28 mouse cellular contexts compared by ENCODE assay signal in genomic region chr14:76425422-76425821, GRCm38 (mm10). TPM values are rescaled to one million over a fixed set of nuclear protein-coding genes. Genes with fewer than 3 reads are reported as not detected.
A peak's percentile ranks its signal among the peaks of the same experiment; 100 is the strongest.
DNase-seq lines count a peak whose midpoint lies in the region; ATAC-seq and TF ChIP-seq lines count a peak whose summit lies in the region.
"Had no signal": no experiment of that assay in that cellular context is flagged by ENCODE, and none has a peak within 500 bp of the region (broad histone marks: within the 10 kb centered on the region; RNA-seq: fewer than 3 reads in every experiment).

No protein-coding gene starts in this region.

- no peak for TF ChIP-seq POLR2A in ES-Bruce4 (IDR thresholded peaks at IDR 0.05; ENCODE audit: insufficient read depth, low read length)

- TF ChIP-seq CTCF in ES-Bruce4 (IDR thresholded peaks at IDR 0.05; ENCODE audit: low read depth, low read length) = peak; percentile 60

- no peak overlapping the region for H3K4me3 ChIP-seq in hindbrain, embryonic 12.5 days
- no peak overlapping the region for H3K4me3 ChIP-seq in hindbrain, embryonic 10.5 days
- H3K4me3 ChIP-seq in midbrain, embryonic 12.5 days = no peak overlapping the region
- no peak overlapping the region for H3K4me3 ChIP-seq in midbrain, embryonic 10.5 days
- H3K4me3 ChIP-seq in ES-Bruce4 (ENCODE audit: low read depth, low read length) = peak overlapping the region; percentile 52
- H3K4me3 ChIP-seq in forebrain, embryonic 15.5 days = no peak overlapping the region
- H3K4me3 ChIP-seq: embryonic facial prominence, embryonic 13.5 days; erythroblast, embryonic 14.5 days; heart, embryonic 13.5 days; limb, embryonic 13.5 days; megakaryocyte, embryonic 14.5 days; midbrain, embryonic 15.5 days had no signal

- WGBS in hindbrain, embryonic 12.5 days = 92% methylated on average over 7 of the region's 7 CpGs
- 92% methylated on average over 7 of the region's 7 CpGs for WGBS in hindbrain, embryonic 10.5 days
- WGBS in midbrain, embryonic 12.5 days = 92% methylated on average over 7 of the region's 7 CpGs
- WGBS in midbrain, embryonic 10.5 days = 92% methylated on average over 7 of the region's 7 CpGs
- 91% methylated on average over 7 of the region's 7 CpGs for WGBS in forebrain, embryonic 15.5 days

- H3K4me2 ChIP-seq in hindbrain, embryonic 12.5 days (replicated peaks) = no peak overlapping the region
- H3K4me2 ChIP-seq in midbrain, embryonic 12.5 days (replicated peaks) = no peak overlapping the region
- no peak overlapping the region for H3K4me2 ChIP-seq in forebrain, embryonic 15.5 days (replicated peaks)
- H3K4me2 ChIP-seq: embryonic facial prominence, embryonic 13.5 days; heart, embryonic 13.5 days; limb, embryonic 13.5 days; liver, embryonic 11.5 days; midbrain, embryonic 15.5 days had no signal

- H3K4me1 ChIP-seq in hindbrain, embryonic 12.5 days = peaks cover 42% of the 10 kb centered on the region
- peaks cover 29% of the 10 kb centered on the region for H3K4me1 ChIP-seq in hindbrain, embryonic 10.5 days (replicated peaks)
- H3K4me1 ChIP-seq in midbrain, embryonic 12.5 days = peaks cover 35% of the 10 kb centered on the region
- H3K4me1 ChIP-seq in midbrain, embryonic 10.5 days = peaks cover 40% of the 10 kb centered on the region
- H3K4me1 ChIP-seq in ES-Bruce4 (ENCODE audit: control insufficient read depth, insufficient read depth, low read length) = peaks cover 2% of the 10 kb centered on the region
- H3K4me1 ChIP-seq in forebrain, embryonic 15.5 days = peaks cover 70% of the 10 kb centered on the region

- 0 out of 2 replicates have a peak, but pooled peaks cover 11% of the 10 kb centered on the region for H3K9me3 ChIP-seq in hindbrain, embryonic 12.5 days (replicated peaks)
- H3K9me3 ChIP-seq in hindbrain, embryonic 10.5 days = no peaks in the 10 kb centered on the region
- no peaks in the 10 kb centered on the region for H3K9me3 ChIP-seq in midbrain, embryonic 12.5 days
- H3K9me3 ChIP-seq in midbrain, embryonic 10.5 days (replicated peaks) = no peaks in the 10 kb centered on the region
- no peaks in the 10 kb centered on the region for H3K9me3 ChIP-seq in ES-Bruce4 (replicated peaks; ENCODE audit: control insufficient read depth, insufficient read depth, low read length, poor library complexity, severe bottlenecking)
- no peaks in the 10 kb centered on the region for H3K9me3 ChIP-seq in forebrain, embryonic 15.5 days
- H3K9me3 ChIP-seq: embryonic facial prominence, embryonic 13.5 days; heart, embryonic 13.5 days; midbrain, embryonic 15.5 days had no signal

- no peak for DNase-seq in hindbrain, embryonic 10.5 days (ENCODE audit: low spot score)
- no peak for DNase-seq in midbrain, embryonic 10.5 days (ENCODE audit: low spot score)
- peak; percentile 71 for DNase-seq in R1 (ENCODE audit: low read depth, low spot score)
- no peak for DNase-seq in right cerebral cortex, postnatal 4 days
- DNase-seq: adrenal gland, postnatal 25 days; cerebellum, adult 11-12 months; cerebellum, postnatal 10 days; gastrocnemius, postnatal 25 days; heart, postnatal 14 days; kidney, adult 9 months; kidney, postnatal 10 days; lung, postnatal 4 days; right cerebral cortex, adult 18-20 months; thymus, postnatal 25 days had no signal

- no peak for ATAC-seq in hindbrain, embryonic 12.5 days (ENCODE audit: low FRiP score)
- no peak for ATAC-seq in midbrain, embryonic 12.5 days (ENCODE audit: low FRiP score, low read depth)
- ATAC-seq in forebrain, embryonic 15.5 days (replicated peaks) = no peak
- ATAC-seq: CD4-positive, CD25-positive, alpha-beta regulatory T cell, adult 4 months; intestine, postnatal 0 days; Patski had no signal

- no peak overlapping the region for H3K9ac ChIP-seq in hindbrain, embryonic 12.5 days
- no peak overlapping the region for H3K9ac ChIP-seq in midbrain, embryonic 12.5 days (replicated peaks)
- H3K9ac ChIP-seq in ES-Bruce4 (ENCODE audit: low read depth, poor library complexity, severe bottlenecking) = peak overlapping the region; percentile 56
- H3K9ac ChIP-seq in forebrain, embryonic 15.5 days (replicated peaks) = no peak overlapping the region
- H3K9ac ChIP-seq: embryonic facial prominence, embryonic 13.5 days; heart, embryonic 13.5 days; limb, embryonic 13.5 days; midbrain, embryonic 15.5 days had no signal

- no peak for TF ChIP-seq EP300 in ES-Bruce4 (IDR thresholded peaks at IDR 0.05; ENCODE audit: insufficient read depth, low read depth, low read length)

- H3K36me3 ChIP-seq in hindbrain, embryonic 12.5 days = peaks cover 51% of the 10 kb centered on the region
- H3K36me3 ChIP-seq in hindbrain, embryonic 10.5 days = peaks cover 96% of the 10 kb centered on the region
- peaks cover 71% of the 10 kb centered on the region for H3K36me3 ChIP-seq in midbrain, embryonic 12.5 days
- peaks cover 100% of the 10 kb centered on the region for H3K36me3 ChIP-seq in midbrain, embryonic 10.5 days
- H3K36me3 ChIP-seq in ES-Bruce4 (ENCODE audit: control insufficient read depth, insufficient read depth, low read length, poor library complexity, severe bottlenecking) = no peaks in the 10 kb centered on the region
- peaks cover 41% of the 10 kb centered on the region for H3K36me3 ChIP-seq in forebrain, embryonic 15.5 days

- H3K27me3 ChIP-seq in hindbrain, embryonic 12.5 days = no peaks in the 10 kb centered on the region
- H3K27me3 ChIP-seq in hindbrain, embryonic 10.5 days (ENCODE audit: insufficient read depth, poor library complexity, severe bottlenecking) = no peaks in the 10 kb centered on the region
- no peaks in the 10 kb centered on the region for H3K27me3 ChIP-seq in midbrain, embryonic 12.5 days
- H3K27me3 ChIP-seq in midbrain, embryonic 10.5 days (ENCODE audit: low read depth, poor library complexity, severe bottlenecking) = no peaks in the 10 kb centered on the region
- no peaks in the 10 kb centered on the region for H3K27me3 ChIP-seq in ES-Bruce4 (ENCODE audit: control insufficient read depth, insufficient read depth, low read length, poor library complexity, severe bottlenecking)
- no peaks in the 10 kb centered on the region for H3K27me3 ChIP-seq in forebrain, embryonic 15.5 days
- H3K27me3 ChIP-seq: embryonic facial prominence, embryonic 13.5 days; heart, embryonic 13.5 days; limb, embryonic 13.5 days; megakaryocyte, embryonic 14.5 days; midbrain, embryonic 15.5 days; Patski had no signal

- H3K27ac ChIP-seq in hindbrain, embryonic 12.5 days = 0 out of 2 replicates have a peak overlapping the region, but pooled peaks have one; percentile 23
- no peak overlapping the region for H3K27ac ChIP-seq in hindbrain, embryonic 10.5 days
- 0 out of 2 replicates have a peak overlapping the region, but pooled peaks have one; percentile 3 for H3K27ac ChIP-seq in midbrain, embryonic 12.5 days (replicated peaks)
- no peak overlapping the region for H3K27ac ChIP-seq in midbrain, embryonic 10.5 days (replicated peaks)
- H3K27ac ChIP-seq in ES-Bruce4 (ENCODE audit: insufficient read depth, low read length) = peak overlapping the region; percentile 78
- no peak overlapping the region for H3K27ac ChIP-seq in forebrain, embryonic 15.5 days (replicated peaks)
- H3K27ac ChIP-seq: embryonic facial prominence, embryonic 13.5 days; heart, embryonic 13.5 days; limb, embryonic 13.5 days; midbrain, embryonic 15.5 days had no signal

RNA-seq across cellular contexts. Expression of gene Tsc22d1, which starts 10.7 kb away (rescaled TPM):
- 458 and 517 TPM in 2 replicates for polyA plus RNA-seq in hindbrain, embryonic 12.5 days (2016; fragmentation: Nextera tagmentation; extraction: Ambion mirVana)
- polyA plus RNA-seq in hindbrain, embryonic 10.5 days (2016; fragmentation: Nextera tagmentation; extraction: Ambion mirVana) = 328 and 552 TPM in 2 replicates
- polyA plus RNA-seq in midbrain, embryonic 12.5 days (2016; fragmentation: Nextera tagmentation; extraction: Ambion mirVana) = 436 and 539 TPM in 2 replicates
- 313 and 341 TPM in 2 replicates for polyA plus RNA-seq in midbrain, embryonic 10.5 days (2016; fragmentation: Nextera tagmentation; extraction: Ambion mirVana)
- polyA plus RNA-seq in ES-Bruce4 (2011; ENCODE audit: insufficient read depth, insufficient read length, low read depth, missing spikeins) = 258 and 261 TPM in 2 replicates
- 711 and 729 TPM in 2 replicates for polyA plus RNA-seq in forebrain, embryonic 15.5 days (2015; fragmentation: Nextera tagmentation; extraction: Ambion mirVana)

Comparison
In these comparisons a context has a peak if more than half of its experiments do, and no peak if none do; other contexts are left out.
1. H3K27ac ChIP-seq: peak in hindbrain, embryonic 12.5 days (single experiment), midbrain, embryonic 12.5 days (single experiment) and ES-Bruce4 (single experiment); none in hindbrain, embryonic 10.5 days (single experiment), midbrain, embryonic 10.5 days (single experiment) and forebrain, embryonic 15.5 days (single experiment).